Mouse (Mus musculus) frontal cortex, postnatal 25 days (tissue): ENCODE data around the gene Nr1d1.

ENCODE experiments used
- DNase-seq, 2 experiments: peaks; one replicate each; pipeline ENCODE4 v3.0.0; 2022; ENCODE audit warnings: low spot score in 2 of 2

The Nr1d1 gene

DNA sequence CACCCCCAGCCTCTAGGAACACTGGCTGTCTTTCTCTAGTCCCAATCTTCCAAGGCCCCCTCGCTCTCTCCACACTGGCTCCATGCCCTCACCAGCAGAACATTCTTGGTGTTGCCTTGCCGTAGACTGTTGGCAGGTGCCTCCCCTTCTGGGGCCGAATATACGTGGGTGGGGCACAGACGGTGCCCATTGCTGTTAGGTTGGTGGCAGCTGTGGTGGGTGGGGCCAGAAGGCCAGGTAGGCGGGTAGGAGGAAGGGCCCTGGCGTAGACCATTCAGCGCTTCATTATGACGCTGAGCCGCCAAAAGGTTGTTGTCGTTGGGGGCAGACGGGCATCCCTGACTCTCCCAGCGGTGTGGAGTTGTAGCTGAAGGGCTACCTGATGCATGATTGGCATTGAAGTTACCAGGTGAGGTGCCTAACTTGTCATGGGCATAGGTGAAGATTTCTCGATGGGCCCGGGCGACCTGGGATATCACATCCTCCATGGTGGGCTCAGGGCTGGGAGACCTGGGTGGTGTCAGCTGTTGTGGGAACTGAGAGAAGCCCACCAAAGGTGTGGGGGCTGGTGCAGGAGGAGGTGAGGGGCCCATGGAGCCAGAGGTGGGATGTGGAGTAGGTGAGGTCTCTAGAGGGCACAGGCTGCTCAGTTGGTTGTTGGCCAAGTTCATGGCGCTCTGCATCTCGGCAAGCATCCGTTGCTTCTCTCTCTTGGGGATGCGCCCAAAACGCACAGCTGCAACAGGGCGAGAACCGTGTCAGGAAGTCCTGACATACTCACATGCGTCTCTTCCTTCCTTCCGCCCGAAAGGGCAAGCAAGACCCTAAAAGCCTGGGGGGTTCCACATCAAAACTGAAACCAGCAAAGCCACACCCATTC, 4.8 kb downstream of the Nr1d1 start:
- no peak for DNase-seq

DNA sequence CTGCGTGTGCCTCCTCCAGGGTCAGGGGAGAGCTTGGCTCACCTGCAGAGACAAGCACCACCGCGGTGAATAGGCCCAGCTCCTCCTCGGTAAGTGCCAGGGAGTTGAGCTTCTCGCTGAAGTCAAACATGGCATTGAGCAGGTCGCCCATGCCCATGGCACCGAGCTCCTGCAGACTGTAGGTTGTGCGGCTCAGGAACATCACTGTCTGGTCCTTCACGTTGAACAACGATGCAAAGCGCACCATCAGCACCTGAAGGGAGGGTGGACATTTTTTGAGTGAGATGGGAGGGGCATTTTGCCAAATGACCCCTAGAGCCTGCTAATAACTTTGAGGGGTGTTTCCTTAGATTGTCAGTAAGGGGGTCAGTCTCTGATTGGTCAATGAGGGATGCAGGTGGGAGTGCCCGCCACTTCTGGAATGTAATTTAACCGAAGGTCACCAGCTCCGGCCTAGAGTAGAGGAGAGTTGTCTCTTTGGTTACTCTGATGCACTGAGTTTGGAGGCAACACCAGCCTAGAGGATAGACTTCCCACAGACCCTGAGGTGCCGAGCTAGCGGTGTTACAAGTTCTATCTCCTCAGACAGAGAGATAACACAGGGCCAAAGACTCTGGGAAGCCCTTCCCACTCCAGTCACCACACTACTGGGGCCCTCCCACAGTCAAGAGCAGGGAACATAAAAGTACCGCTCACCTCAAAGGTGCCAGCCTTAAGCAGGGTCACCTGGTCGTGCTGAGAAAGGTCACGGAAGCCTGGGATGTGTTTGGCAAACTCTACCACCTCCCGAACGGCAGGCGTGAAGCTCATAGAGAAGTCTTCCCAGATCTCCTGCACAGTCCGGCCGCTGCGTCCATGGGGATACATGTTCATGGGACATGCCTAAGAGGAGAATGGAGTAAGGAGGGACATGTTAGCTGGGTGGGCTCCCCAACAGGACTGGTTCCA, 5.9 kb downstream of the Nr1d1 start:
- no peak for DNase-seq

DNA sequence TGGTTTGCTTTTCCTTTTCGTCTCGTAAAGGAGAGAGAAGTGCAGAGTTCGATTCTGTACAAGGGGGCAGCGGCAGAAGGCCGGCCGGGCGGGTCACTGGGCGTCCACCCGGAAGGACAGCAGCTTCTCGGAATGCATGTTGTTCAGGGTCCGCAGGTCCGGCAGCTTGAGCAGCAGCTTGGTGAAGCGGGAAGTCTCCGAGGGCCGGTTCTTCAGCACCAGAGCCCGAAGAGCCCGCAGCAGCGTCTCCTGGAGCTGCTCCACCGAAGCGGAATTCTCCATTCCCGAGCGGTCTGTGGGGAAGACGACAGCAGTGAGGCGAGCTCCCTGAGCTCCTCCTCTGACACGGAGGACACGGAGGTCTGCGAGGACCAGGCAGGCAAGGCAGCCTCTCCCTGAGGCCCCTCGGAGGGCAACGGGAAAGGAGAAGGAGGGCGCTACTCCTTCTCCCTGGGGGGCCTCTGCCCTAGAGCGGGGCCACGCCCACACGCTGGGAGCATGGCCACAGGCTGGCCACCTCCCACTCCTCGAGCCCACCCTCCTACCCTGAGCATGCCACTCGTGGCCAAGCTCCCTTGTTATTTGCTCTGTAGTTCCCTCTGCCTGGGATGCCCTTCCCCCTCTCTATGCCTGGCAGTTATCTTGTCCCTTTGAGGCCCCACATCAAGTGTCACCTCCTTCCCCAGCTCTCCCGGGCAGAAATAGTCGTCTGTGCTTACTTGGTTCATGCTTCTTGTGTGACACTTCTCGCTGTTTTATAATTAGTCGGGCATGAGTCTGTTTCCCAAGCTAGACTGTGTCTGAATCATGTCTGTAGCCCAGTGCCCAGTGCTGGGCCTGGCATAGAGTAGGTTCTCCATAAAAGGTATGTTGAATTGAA, 6.8 kb downstream of the Nr1d1 start:
- DNase-seq: no peak

DNA sequence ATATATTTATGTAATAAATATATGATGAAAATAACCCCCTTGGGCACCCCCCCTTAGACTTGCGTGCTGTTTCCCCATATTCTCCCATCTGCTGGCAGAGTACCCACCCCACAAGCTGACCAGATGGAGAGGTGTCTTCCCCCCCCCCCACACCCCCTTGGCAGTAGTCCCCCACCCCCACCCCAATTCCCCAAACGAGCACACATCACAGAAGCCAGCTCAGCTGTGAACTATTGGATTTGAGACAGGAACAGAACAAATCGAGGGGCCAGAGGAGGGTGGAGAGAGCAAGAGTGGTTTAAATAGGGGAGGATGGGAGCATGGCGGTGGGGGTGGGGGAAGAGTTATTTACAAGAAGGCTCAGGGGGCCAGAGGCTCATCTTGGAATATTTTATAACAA, 7.4 kb downstream of the Nr1d1 start:
- no peak for DNase-seq

DNA sequence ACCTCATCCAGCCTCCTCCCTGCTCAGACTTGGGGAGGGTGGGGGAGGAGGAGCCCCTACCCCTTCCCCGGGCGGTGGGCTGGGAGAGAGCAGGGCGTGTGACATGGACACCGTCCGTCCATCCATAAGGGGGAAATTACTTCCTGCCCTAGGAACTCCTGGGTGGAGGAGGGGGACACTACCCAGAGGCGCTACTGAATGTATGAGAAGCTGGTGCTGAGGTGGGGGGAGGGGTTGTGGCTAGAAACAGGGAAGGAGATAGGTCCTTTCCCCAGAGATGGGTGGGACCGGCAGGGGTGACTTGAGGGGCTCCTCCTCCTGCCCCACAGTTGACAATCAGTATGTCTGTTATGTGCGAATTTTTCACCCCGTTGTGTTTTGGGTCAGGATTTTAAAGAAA, 7.9 kb downstream of the Nr1d1 start:
- no peak for DNase-seq

DNA sequence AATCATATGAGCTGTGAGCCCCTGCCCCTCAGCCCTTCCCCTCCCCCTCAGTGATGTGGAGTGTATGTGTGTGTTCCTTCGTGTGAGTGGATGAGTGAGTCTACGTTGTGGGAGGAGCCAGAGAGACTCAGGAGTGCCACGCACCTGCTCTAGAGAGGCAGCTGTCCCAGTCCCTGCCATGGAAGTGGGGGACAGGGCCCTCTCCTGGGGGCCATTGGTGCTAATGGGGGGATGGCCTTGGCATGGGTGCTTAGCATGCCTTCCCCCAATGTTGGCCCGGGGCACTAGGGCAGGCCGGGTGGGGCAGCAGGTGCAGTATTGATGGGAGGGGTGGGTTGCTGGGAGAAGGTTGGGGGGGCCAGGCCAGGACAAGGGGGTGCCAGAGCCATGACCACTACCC, 8.3 kb downstream of the Nr1d1 start:
- DNase-seq: no peak

DNA sequence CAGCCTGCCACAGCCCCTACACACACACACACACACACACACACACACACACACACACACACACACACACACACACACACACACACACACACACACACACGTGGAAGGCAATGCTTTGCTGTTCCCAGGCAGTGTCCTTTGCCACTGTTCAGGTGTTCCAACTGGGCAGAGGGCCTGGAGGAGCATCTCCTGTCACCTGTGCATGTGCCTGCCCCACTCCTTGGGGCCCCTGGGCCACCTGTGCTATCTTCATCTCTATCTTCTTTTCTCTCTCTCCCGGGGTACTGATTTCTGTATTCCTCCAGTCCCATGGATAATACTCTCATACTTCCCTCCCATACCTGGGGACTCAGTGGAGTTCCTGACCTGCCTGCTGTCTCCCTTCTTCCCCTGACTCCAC, 8.8 kb downstream of the Nr1d1 start:
- no peak for DNase-seq

DNA sequence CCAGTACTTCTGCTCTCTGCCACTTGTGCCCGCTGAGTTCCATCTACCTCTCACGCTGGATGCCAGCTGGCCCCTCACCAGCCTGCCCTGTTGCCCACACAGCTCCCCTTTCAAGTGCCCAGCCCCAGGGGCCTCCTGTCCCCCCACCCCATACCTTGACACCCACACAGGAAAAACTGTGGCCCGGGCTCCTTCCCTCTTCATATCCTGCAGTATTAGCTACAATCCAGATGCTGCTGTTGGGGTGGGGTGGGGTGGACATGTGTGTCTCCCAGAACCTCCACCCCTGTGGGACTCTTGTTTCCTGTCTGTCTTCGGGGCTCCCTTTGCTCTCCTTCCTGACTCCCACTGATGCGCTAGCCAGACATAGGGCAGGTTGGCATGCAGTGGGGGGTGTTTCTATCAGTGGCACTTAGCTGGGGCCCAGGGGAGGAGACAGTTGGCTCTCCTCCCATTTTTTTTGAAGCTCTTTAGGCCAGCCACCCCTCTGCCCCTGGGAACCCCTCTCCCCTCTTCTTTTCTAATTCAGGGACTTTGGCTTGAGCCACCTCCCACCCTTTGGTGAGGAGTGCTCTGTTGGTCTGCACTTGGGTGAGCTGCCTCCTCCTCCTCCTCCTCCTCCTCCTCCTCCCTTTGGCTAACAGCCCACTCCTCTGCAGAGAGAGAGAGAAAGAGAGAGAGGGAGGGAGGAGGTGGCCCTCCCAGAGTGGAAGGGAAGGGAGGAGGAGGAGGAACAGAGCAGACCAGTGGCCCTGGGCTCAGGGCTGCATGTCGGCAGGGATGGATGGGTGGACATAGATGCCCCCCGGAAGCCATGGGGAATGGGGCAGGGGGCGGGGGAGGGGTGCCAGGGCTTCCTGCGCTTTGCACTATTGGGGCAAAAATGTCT, 9.5 kb downstream of the Nr1d1 start:
- no peak for DNase-seq

DNA sequence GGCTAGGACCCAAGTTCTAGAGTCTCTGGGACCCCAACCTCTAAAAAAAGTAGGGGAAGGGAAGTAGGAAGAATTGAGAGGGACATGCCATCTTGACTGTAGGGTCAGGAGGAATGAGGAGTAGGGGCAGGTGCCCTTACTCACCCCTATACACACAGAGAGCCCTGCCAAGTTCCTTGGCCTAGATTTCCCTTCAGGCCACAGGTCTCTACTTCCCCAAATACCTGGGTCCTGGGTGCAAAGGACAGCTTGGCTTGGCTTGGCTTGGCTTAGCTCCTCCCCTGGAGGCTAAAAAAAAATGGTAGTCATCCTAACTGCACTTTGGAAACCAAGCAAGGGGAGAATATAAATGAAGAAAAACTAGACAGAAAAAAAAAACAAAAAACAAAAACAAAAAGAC, 10.4 kb downstream of the Nr1d1 start:
- no peak for DNase-seq

DNA sequence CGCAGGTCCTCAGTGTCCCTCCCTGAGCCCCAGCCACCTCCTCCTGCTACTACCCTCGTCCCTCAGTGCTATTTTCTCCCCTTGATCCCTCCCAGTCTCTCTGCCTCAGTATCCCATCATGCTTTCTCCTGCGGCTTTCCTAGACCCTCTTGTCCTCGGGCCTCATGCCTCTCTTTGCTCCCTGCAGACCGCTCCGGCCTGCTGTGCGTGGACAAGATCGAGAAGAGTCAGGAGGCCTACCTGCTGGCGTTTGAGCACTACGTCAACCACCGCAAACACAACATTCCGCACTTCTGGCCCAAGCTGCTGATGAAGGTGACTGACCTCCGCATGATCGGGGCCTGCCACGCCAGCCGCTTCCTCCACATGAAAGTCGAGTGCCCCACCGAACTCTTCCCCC, 11.0 kb downstream of the Nr1d1 start:
- no peak for DNase-seq

DNA sequence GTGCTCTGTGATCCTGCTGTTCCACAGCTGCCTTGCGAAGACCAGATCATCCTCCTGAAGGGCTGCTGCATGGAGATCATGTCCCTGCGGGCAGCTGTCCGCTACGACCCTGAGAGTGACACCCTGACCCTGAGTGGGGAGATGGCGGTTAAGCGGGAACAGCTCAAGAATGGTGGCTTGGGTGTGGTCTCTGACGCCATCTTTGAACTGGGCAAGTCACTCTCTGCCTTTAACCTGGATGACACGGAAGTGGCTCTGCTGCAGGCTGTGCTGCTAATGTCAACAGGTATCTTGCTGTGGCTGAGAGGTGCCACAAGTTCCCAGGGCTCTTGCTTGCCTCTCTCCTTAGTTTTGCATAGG, 11.7 kb downstream of the Nr1d1 start:
- DNase-seq: no peak

DNA sequence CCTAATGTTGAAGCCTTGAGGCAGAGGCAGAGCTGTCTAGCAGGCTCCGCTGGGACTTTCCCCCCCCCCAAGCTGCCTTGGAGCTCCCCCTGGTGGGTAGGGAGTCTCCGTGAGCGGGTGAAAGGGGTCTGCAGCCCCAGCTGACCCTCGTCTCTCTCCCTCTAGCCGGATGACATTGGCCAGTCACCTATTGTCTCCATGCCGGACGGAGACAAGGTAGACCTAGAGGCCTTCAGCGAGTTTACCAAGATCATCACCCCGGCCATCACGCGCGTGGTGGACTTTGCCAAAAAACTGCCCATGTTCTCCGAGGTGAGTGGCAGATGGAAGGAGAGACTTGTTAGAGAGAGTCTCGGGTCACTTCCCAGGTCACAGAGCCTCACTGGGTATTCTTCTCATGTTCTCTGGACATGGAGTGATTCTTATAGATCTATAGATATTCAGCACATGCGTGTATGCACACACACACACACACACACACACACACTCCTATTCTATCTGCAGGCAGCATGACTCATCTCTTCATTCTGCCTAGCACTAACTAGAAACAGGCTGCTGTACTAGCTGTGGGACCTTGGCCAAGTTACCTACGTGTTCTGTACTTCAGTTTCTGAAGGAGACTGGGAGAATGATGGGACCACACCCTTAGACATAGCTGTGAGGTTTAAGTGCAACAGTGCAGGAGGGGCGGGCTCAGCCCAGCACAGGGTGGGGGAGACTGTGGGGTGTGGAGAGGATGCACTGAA, 12.2 kb downstream of the Nr1d1 start:
- DNase-seq: no peak

DNA sequence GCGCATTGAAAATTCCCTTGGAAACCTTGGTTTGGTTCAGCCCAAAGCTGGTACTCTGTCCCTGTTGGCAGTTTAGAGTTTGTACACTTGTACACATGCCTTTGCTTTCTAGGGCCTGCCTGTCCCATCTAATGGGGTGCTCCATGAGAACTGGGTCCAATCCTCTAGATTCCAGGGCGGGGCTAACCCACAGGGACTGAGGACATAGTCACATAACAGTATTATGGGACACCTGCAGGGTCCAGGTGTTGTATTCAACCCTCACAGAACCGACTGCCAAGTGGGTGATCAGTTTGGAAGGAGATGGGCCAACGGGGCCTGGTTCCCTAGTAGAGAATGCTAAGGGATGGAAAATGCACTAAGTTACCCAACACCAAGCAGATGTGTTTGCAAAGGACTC, 13.2 kb downstream of the Nr1d1 start:
- DNase-seq: no peak

DNA sequence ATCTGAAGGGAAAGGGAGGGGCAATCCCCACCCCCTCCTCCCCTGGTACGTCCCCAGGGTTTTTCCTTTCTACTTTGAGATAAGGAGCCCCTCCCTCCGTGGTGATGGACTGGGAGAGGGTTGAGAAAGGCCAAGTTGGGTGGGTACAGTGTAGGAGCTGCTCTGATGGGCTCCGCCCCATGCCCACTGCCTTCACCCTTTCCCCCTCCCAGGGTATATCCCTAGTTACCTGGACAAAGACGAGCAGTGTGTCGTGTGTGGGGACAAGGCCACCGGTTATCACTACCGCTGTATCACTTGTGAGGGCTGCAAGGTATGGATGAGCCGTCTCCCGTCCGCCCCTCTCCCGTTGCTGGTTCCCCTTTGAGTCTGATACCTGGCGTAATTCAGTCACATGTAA, 18.4 kb downstream of the Nr1d1 start:
- DNase-seq: no peak

DNA sequence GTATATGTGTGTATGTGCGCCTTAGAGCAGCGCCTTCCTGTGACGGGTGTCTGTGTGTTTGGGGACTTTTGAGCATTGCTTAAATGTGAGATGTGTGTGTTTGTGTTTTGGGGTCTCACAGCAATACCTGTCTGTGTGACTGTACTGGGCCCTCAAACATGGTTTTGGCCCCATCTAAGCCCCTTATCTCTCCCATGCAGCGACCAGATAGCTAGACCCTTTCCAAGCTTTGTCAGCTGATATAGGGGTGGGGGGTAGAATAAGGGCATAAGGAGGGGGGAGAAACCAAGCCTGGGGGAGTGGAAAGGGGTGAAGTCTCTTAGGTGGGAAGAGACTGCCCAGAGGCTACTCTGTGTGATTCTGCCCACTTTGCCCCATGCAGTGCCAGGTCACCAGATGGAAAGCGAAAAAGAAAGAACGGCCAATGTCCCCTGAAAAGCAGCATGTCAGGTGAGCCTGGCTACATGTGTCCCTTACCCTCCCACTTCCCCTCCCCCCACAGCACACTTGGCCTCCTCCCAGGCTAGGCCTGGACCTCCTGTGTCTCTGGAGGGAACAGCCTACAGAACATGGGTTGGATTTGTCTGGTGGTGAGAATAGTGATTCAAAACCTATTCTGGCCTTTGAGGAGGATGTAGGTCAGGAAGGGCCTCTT, 19.3 kb downstream of the Nr1d1 start:
- DNase-seq: no peak

DNA sequence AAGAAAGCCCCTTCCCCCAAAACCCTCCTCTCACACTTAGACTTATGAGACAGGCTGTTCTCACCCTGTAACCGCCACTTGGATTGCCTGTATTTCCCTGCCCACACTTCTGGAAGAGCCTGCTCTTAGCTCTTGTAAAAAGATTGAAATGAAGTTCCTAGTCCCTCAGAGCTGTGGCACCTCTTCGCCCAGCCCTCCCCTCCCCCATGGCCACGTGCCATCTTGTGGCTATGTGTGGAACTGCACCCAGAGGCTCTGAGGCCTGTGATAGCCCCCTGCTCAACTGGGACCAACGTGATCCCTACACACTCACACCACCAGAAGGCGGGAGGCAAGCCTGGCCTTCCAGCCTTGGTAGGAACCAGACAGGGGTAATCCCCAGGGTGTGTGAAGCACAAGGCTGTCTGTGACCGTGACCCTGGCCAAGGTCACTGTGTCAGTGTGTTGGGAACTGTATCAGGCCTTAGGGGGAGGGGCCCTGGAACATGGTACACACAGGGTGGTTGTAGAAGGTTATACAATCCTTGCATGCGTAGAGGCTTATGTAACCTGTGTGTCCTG, 20.4 kb downstream of the Nr1d1 start:
- DNase-seq: peak in 1 of 2 experiments; percentile 62

DNA sequence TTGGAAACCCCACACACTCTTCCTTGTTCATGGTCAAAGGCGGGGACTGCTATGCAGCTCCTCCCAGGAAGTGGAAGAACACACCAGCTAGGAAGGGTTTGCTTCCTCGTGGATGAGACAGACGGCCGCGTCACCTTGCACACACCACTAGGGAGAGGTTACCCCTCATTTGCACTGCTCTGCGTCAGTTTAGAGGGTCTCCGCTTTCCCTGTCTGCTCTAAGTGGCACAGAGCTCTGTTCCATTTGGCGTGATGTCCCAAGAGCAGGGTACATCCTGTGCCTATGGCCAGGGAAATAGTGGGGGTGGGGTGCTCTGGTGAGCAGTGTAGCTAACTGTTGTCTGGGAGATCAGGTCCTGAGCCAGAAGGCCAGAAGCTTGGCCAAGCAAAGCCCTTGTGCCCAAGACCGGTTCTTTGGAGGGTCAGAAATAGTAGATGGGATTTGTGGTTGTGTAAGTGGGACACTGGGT, 20.9 kb downstream of the Nr1d1 start:
- peak in 1 of 2 experiments; percentile 24 for DNase-seq

DNA sequence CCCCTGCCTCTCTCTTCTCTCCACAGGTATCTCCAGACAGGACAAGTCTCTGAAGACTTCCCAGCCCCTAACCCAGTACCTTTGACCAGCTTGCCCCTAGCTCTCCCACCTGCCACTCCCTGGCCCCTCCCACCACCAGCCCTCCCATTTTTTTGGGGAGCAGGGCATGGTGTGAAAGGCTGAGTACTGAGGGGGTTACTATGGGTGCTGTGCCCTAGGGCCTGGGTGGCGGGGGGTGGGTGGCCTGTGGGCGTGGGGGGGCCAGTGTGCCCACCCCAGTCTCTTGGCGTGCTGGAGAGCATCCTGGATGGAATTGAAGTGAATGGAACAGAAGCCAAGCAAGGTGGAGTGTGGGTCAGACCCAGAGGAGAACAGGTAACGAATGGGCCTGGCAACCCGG, 21.9 kb downstream of the Nr1d1 start:
- no peak for DNase-seq

DNA sequence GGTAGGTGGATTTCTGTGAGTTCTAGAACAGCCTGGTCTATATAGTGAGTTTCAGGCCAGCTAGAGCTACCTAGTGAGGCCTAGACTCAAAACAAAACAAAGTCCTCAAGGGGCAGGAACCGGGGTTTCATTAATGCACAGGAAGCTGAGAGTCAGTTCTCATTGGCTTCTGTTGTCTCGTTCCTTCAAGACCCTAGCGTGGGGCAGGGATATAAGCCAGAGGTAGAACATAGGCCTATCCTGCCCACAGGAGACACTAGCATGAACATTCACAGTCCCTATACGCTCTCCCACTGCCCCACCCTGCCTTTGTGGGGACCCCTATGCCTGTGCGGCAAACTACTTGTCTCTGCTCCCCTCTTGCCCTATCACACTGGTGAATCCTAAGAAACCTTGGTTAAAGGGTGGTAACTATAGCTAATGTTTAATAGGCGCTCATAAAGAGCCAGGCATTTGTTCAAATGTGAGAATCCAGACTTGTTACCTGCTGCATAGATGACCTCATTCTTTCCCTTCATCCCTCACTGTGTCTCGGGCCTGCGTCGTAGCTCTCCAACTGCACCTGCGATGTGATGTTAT, 22.5 kb downstream of the Nr1d1 start:
- DNase-seq: no peak
